Mouse (Mus musculus) heart, embryonic 15.5 days (tissue): ENCODE data around the gene Krt39. TPM values are rescaled to one million over a fixed set of nuclear protein-coding genes. Genes with fewer than 3 reads are reported as not detected.

Source experiments
- ATAC-seq: fragments of 200-750 bp; cut with Nextera tagmentation; replicated peaks from 2 replicates; pipeline ENCODE4 v1.8.0; 2017; ENCODE audit warnings: low read depth, moderate TSS enrichment; ENCODE audit not compliant: insufficient number of reproducible peaks, insufficient read depth, low FRiP score
- H3K27ac ChIP-seq: fragments of 300-500 bp; sonication (generic); 2 replicates; pipeline ENCODE4 v1.5.1; 2015; ENCODE audit warnings: mild to moderate bottlenecking, inconsistent platforms
- H3K27me3 ChIP-seq: fragments of 300-500 bp; sonication (generic); 2 replicates; pipeline ENCODE4 v1.6.1; 2015; ENCODE audit warnings: inconsistent platforms
- H3K36me3 ChIP-seq: fragments of 300-500 bp; sonication (generic); 2 replicates; pipeline ENCODE4 v1.6.1; 2015; ENCODE audit warnings: mild to moderate bottlenecking, inconsistent platforms
- H3K4me1 ChIP-seq: fragments of 300-500 bp; sonication (generic); replicated peaks from 2 replicates; pipeline ENCODE4 v1.6.1; 2015; ENCODE audit warnings: inconsistent platforms
- H3K4me2 ChIP-seq: fragments of 300-500 bp; sonication (generic); 2 replicates; pipeline ENCODE4 v1.6.1; 2015; ENCODE audit warnings: inconsistent platforms, mild to moderate bottlenecking, moderate library complexity
- H3K4me3 ChIP-seq: fragments of 300-500 bp; sonication (generic); 2 replicates; pipeline ENCODE4 v1.5.1; 2015; ENCODE audit warnings: mild to moderate bottlenecking, inconsistent platforms
- H3K9ac ChIP-seq: fragments of 300-500 bp; sonication (generic); 2 replicates; pipeline ENCODE4 v1.6.1; 2015; ENCODE audit warnings: mild to moderate bottlenecking, inconsistent platforms
- H3K9me3 ChIP-seq: fragments of 300-500 bp; sonication (generic); replicated peaks from 2 replicates; pipeline ENCODE4 v1.6.1; 2016; ENCODE audit warnings: inconsistent platforms
- WGBS: fragments of 180-500 bp; shearing (Covaris S2); methylation state at CpG from one replicate; pipeline ENCODE4 v1.1.7; 2015; ENCODE audit warnings: mixed read lengths; 5-methylcytosine and 5-hydroxymethylcytosine counted together
- polyA plus RNA-seq: library from polyadenylated mRNA; unstranded; fragments of >200 nt; fragmentation: Nextera tagmentation; extraction: Ambion mirVana; gene quantifications from 2 replicates; pipeline ENCODE4 v1.2.1, GENCODE M21; 2015

The Krt39 gene
- polyA plus RNA-seq, 1 experiment from 2014 or later = not detected

- Histone ChIP-seq H3K27ac (no peak overlapping the region), H3K9me3 (no peaks in the 10 kb centered on the region), H3K4me2 (no peak overlapping the region), H3K9ac (no peak overlapping the region), H3K27me3 (no peaks in the 10 kb centered on the region), H3K36me3 (no peaks in the 10 kb centered on the region), H3K4me3 (no peak overlapping the region), H3K4me1 (no peaks in the 10 kb centered on the region)
- WGBS = 79% methylated on average over 9 of the region's 9 CpGs
- ATAC-seq = no peak
Observed at GRCm38 (mm10) chr11:99500095-99500805, 20.9 kb downstream of the Krt39 start.

- H3K27me3 ChIP-seq = no peaks in the 10 kb centered on the region
- no peaks in the 10 kb centered on the region for H3K4me1 ChIP-seq
- no peak for ATAC-seq
- no peak overlapping the region for H3K9ac ChIP-seq
- H3K9me3 ChIP-seq = no peaks in the 10 kb centered on the region
- WGBS = 67% methylated on average over 4 of the region's 4 CpGs
- H3K36me3 ChIP-seq = no peaks in the 10 kb centered on the region
- no peak overlapping the region for H3K27ac ChIP-seq
- H3K4me2 ChIP-seq = no peak overlapping the region
- no peak overlapping the region for H3K4me3 ChIP-seq
Observed at GRCm38 (mm10) chr11:99496460-99496859, 24.7 kb downstream of the Krt39 start.

GRCm38 (mm10) chr11:99494741-99495140 is 26.4 kb downstream of the Krt39 start:
- no peak for ATAC-seq
- 85% methylated on average over 4 of the region's 4 CpGs for WGBS

GRCm38 (mm10) chr11:99493574-99493850 is 27.6 kb downstream of the Krt39 start:
- H3K4me1 ChIP-seq = no peaks in the 10 kb centered on the region
- 51% methylated on average over 5 of the region's 5 CpGs for WGBS
- no peak overlapping the region for H3K9ac ChIP-seq
- H3K4me3 ChIP-seq = no peak overlapping the region
- no peak overlapping the region for H3K27ac ChIP-seq
- no peaks in the 10 kb centered on the region for H3K27me3 ChIP-seq
- H3K9me3 ChIP-seq = no peaks in the 10 kb centered on the region
- H3K4me2 ChIP-seq = no peak overlapping the region
- no peaks in the 10 kb centered on the region for H3K36me3 ChIP-seq
- no peak for ATAC-seq

More at GRCm38 (mm10) chr11:99494741-99495140, 26.4 kb downstream of the Krt39 start:
- Histone ChIP-seq H3K9me3 (no peaks in the 10 kb centered on the region), H3K27me3 (no peaks in the 10 kb centered on the region), H3K27ac (no peak overlapping the region), H3K36me3 (no peaks in the 10 kb centered on the region), H3K4me2 (no peak overlapping the region), H3K4me1 (no peaks in the 10 kb centered on the region), H3K9ac (no peak overlapping the region), H3K4me3 (no peak overlapping the region)

- Histone ChIP-seq H3K36me3 (no peaks in the 10 kb centered on the region), H3K4me3 (no peak within 1 kb of the TSS), H3K27me3 (no peaks in the 10 kb centered on the region), H3K27ac (no peak within 1 kb of the TSS), H3K9me3 (no peaks in the 10 kb centered on the region), H3K9ac (no peak within 1 kb of the TSS), H3K4me2 (no peak within 1 kb of the TSS), H3K4me1 (no peaks in the 10 kb centered on the region)
- WGBS = 72% methylated on average over 22 of the region's 22 CpGs
- no peak for ATAC-seq
Observed at GRCm38 (mm10) chr11:99492733-99493573, 28.2 kb downstream of the Krt39 start, which contains the start of gene Krt23. TSS of gene Krt23 (minus strand) at chr11:99493137.

GRCm38 (mm10) chr11:99491040-99491439 is 30.1 kb downstream of the Krt39 start:
- H3K9ac ChIP-seq = no peak overlapping the region
- no peaks in the 10 kb centered on the region for H3K36me3 ChIP-seq
- H3K9me3 ChIP-seq = no peaks in the 10 kb centered on the region
- H3K4me2 ChIP-seq = no peak overlapping the region
- H3K27me3 ChIP-seq = no peaks in the 10 kb centered on the region
- H3K4me1 ChIP-seq = no peaks in the 10 kb centered on the region
- H3K27ac ChIP-seq = no peak overlapping the region
- 74% methylated on average over 8 of the region's 8 CpGs for WGBS
- no peak for ATAC-seq
- no peak overlapping the region for H3K4me3 ChIP-seq

- no peaks in the 10 kb centered on the region for H3K36me3 ChIP-seq
- H3K27me3 ChIP-seq = no peaks in the 10 kb centered on the region
- H3K4me3 ChIP-seq = no peak overlapping the region
- 57% methylated on average over 4 of the region's 4 CpGs for WGBS
- H3K9ac ChIP-seq = no peak overlapping the region
- H3K27ac ChIP-seq = no peak overlapping the region
- H3K9me3 ChIP-seq = no peaks in the 10 kb centered on the region
- H3K4me1 ChIP-seq = no peaks in the 10 kb centered on the region
- H3K4me2 ChIP-seq = no peak overlapping the region
- ATAC-seq = no peak
Observed at GRCm38 (mm10) chr11:99490624-99491023, 30.5 kb downstream of the Krt39 start.

- Histone ChIP-seq H3K27me3 (no peaks in the 10 kb centered on the region), H3K9me3 (no peaks in the 10 kb centered on the region), H3K27ac (no peak overlapping the region), H3K9ac (no peak overlapping the region), H3K4me2 (no peak overlapping the region), H3K36me3 (no peaks in the 10 kb centered on the region), H3K4me1 (no peaks in the 10 kb centered on the region), H3K4me3 (no peak overlapping the region)
- no peak for ATAC-seq
- 63% methylated on average over 3 of the region's 3 CpGs for WGBS
Observed at GRCm38 (mm10) chr11:99489233-99489632, 31.9 kb downstream of the Krt39 start.

GRCm38 (mm10) chr11:99474981-99475380 is 46.2 kb downstream of the Krt39 start:
- Histone ChIP-seq H3K27ac (no peak overlapping the region), H3K36me3 (no peaks in the 10 kb centered on the region), H3K27me3 (no peaks in the 10 kb centered on the region), H3K9ac (no peak overlapping the region), H3K4me2 (no peak overlapping the region), H3K4me3 (no peak overlapping the region), H3K4me1 (no peaks in the 10 kb centered on the region), H3K9me3 (no peaks in the 10 kb centered on the region)
- 71% methylated on average over 3 of the region's 3 CpGs for WGBS
- no peak for ATAC-seq

GRCm38 (mm10) chr11:99473433-99473832 is 47.7 kb downstream of the Krt39 start:
- H3K4me1 ChIP-seq = no peaks in the 10 kb centered on the region
- ATAC-seq = no peak
- no peak overlapping the region for H3K27ac ChIP-seq
- H3K9ac ChIP-seq = no peak overlapping the region
- no peaks in the 10 kb centered on the region for H3K9me3 ChIP-seq
- no peak overlapping the region for H3K4me2 ChIP-seq
- no peaks in the 10 kb centered on the region for H3K27me3 ChIP-seq
- 65% methylated on average over 6 of the region's 6 CpGs for WGBS
- H3K36me3 ChIP-seq = no peaks in the 10 kb centered on the region
- H3K4me3 ChIP-seq = no peak overlapping the region

GRCm38 (mm10) chr11:99472405-99472804 is 48.7 kb downstream of the Krt39 start:
- H3K36me3 ChIP-seq = no peaks in the 10 kb centered on the region
- no peak overlapping the region for H3K4me2 ChIP-seq
- H3K4me1 ChIP-seq = no peaks in the 10 kb centered on the region
- no peak overlapping the region for H3K4me3 ChIP-seq
- no peaks in the 10 kb centered on the region for H3K27me3 ChIP-seq
- 58% methylated on average over 4 of the region's 4 CpGs for WGBS
- H3K9ac ChIP-seq = no peak overlapping the region
- no peak for ATAC-seq
- no peaks in the 10 kb centered on the region for H3K9me3 ChIP-seq
- no peak overlapping the region for H3K27ac ChIP-seq

GRCm38 (mm10) chr11:99471946-99472345 is 49.2 kb downstream of the Krt39 start:
- no peaks in the 10 kb centered on the region for H3K9me3 ChIP-seq
- H3K4me2 ChIP-seq = no peak overlapping the region
- ATAC-seq = no peak
- no peaks in the 10 kb centered on the region for H3K4me1 ChIP-seq
- no peak overlapping the region for H3K9ac ChIP-seq
- no peaks in the 10 kb centered on the region for H3K36me3 ChIP-seq
- H3K27me3 ChIP-seq = no peaks in the 10 kb centered on the region
- H3K4me3 ChIP-seq = no peak overlapping the region
- WGBS = 82% methylated on average over 6 of the region's 6 CpGs
- H3K27ac ChIP-seq = no peak overlapping the region
